Mouse (Mus musculus): ENCODE measurements around the gene Tgds.
"Not testable (repeated sequence)": the region's sequence is repeated elsewhere in the genome, so short reads cannot be mapped to it uniquely, and the experiment has no call there.

Tgds gene

GRCm38 (mm10) chr14:118131931-118132641 lies 469 bp downstream of the Tgds start:
- no peak for DNase-seq

GRCm38 (mm10) chr14:118131472-118131871 lies 1.1 kb downstream of the Tgds start:
- DNase-seq, result peak; percentile 12

- no peak for DNase-seq
These were observed 6.3 kb downstream of the Tgds start for GRCm38 (mm10) chr14:118126301-118126700.

- no peak for DNase-seq
These were observed 7.8 kb downstream of the Tgds start for GRCm38 (mm10) chr14:118124771-118125170.

- no peak for DNase-seq
These were observed 8.4 kb downstream of the Tgds start for GRCm38 (mm10) chr14:118124129-118124528.

- DNase-seq, result no peak
These were observed 19.4 kb downstream of the Tgds start for GRCm38 (mm10) chr14:118113116-118113515.

GRCm38 (mm10) chr14:118107479-118107878 lies 25.1 kb downstream of the Tgds start:
- not testable (repeated sequence) for DNase-seq

GRCm38 (mm10) chr14:118101227-118101990 lies 31.1 kb downstream of the Tgds start:
- DNase-seq, result no peak

GRCm38 (mm10) chr14:118098265-118098664 lies 34.3 kb downstream of the Tgds start:
- no peak for DNase-seq

- DNase-seq, result no peak
These were observed 42.7 kb downstream of the Tgds start for GRCm38 (mm10) chr14:118089806-118090392.

GRCm38 (mm10) chr14:118089215-118089805 lies 43.2 kb downstream of the Tgds start:
- DNase-seq, result peak; percentile 91

GRCm38 (mm10) chr14:118088437-118089207 lies 43.9 kb downstream of the Tgds start:
- DNase-seq, result no peak

- no peak for DNase-seq
These were observed 46.1 kb downstream of the Tgds start for GRCm38 (mm10) chr14:118086271-118087035.

- no peak for DNase-seq
These were observed 48.7 kb downstream of the Tgds start for GRCm38 (mm10) chr14:118083851-118084250.

GRCm38 (mm10) chr14:118080606-118081005 lies 51.9 kb downstream of the Tgds start:
- no peak for DNase-seq

- no peak for DNase-seq
These were observed 62.5 kb downstream of the Tgds start for GRCm38 (mm10) chr14:118070100-118070499.

- DNase-seq, result no peak
These were observed 63.0 kb downstream of the Tgds start for GRCm38 (mm10) chr14:118069439-118070079.
